Mouse (Mus musculus) E14TG2a.4 (cell line): ENCODE results near the gene Mvd.

ENCODE experiments used
- CTCF ChIP-seq: conservative IDR thresholded peaks from 2 replicates; pipeline ENCODE4 v1.5.1; 2014; ENCODE audit warnings: low read length
- NANOG ChIP-seq: IDR thresholded peaks from 2 replicates; pipeline ENCODE4 v1.6.1; 2014; ENCODE audit warnings: borderline replicate concordance, low read length, mixed read lengths

GRCm38 (mm10) chr8:122467816-122468215 lies 24.6 kb upstream of the Mvd start:
- TF ChIP-seq CTCF (no peak), NANOG (no peak)
